Mouse (Mus musculus) embryonic facial prominence, embryonic 10.5 days (tissue): ENCODE measurements around the gene Plxdc2. TPM values are rescaled to one million over a fixed set of nuclear protein-coding genes. Genes with fewer than 3 reads are reported as not detected.

Experiments used
- DNase-seq: peaks from one replicate; pipeline ENCODE4 v3.0.0-alpha.2; 2017; ENCODE audit warnings: low spot score
- H3K27ac ChIP-seq: fragments of 300-500 bp; sonication (generic); replicated peaks from 2 replicates; pipeline ENCODE4 v1.5.1; 2016; ENCODE audit warnings: mild to moderate bottlenecking
- H3K27me3 ChIP-seq: fragments of 300-500 bp; sonication (generic); replicated peaks from 2 replicates; pipeline ENCODE4 v1.6.1; 2016; ENCODE audit warnings: low read depth, mild to moderate bottlenecking; ENCODE audit not compliant: poor library complexity, severe bottlenecking
- H3K36me3 ChIP-seq: fragments of 300-500 bp; sonication (generic); replicated peaks from 2 replicates; pipeline ENCODE4 v1.6.1; 2016; ENCODE audit warnings: mild to moderate bottlenecking, moderate library complexity
- H3K4me1 ChIP-seq: fragments of 300-500 bp; sonication (generic); 2 replicates; pipeline ENCODE4 v1.6.1; 2016
- H3K4me3 ChIP-seq: fragments of 300-500 bp; sonication (generic); 2 replicates; pipeline ENCODE4 v1.5.1; 2016; ENCODE audit warnings: mild to moderate bottlenecking, moderate library complexity
- H3K9me3 ChIP-seq: fragments of 300-500 bp; sonication (generic); 2 replicates; pipeline ENCODE4 v1.6.1; 2016; ENCODE audit warnings: mild to moderate bottlenecking
- WGBS: fragments of 180-500 bp; shearing (Covaris S2); methylation state at CpG from one replicate; pipeline ENCODE4 v1.1.7; 2016; 5-methylcytosine and 5-hydroxymethylcytosine counted together
- polyA plus RNA-seq: library from polyadenylated mRNA; unstranded; fragments of >200 nt; fragmentation: Nextera tagmentation; extraction: Ambion mirVana; gene quantifications from 2 replicates; pipeline ENCODE4 v1.2.1, GENCODE M21; 2016

The Plxdc2 gene
- polyA plus RNA-seq, 1 experiment from 2014 or later = 20.0 TPM

- Histone ChIP-seq H3K36me3 (no peaks in the 10 kb centered on the region), H3K9me3 (no peaks in the 10 kb centered on the region), H3K27ac (no peak overlapping the region), H3K4me1 (peaks cover 10% of the 10 kb centered on the region), H3K4me3 (no peak overlapping the region), H3K27me3 (no peaks in the 10 kb centered on the region)
- no peak for DNase-seq
- WGBS = 80% methylated on average over 2 of the region's 2 CpGs
These were observed 162.0 kb downstream of the Plxdc2 start for GRCm38 (mm10) chr2:16518148-16518547.

- Histone ChIP-seq H3K27ac (no peak overlapping the region), H3K27me3 (no peaks in the 10 kb centered on the region), H3K9me3 (no peaks in the 10 kb centered on the region), H3K4me3 (no peak overlapping the region), H3K36me3 (no peaks in the 10 kb centered on the region), H3K4me1 (no peaks in the 10 kb centered on the region)
- no peak for DNase-seq
- WGBS = 75% methylated on average over 1 of the region's 1 CpGs
These were observed 167.3 kb downstream of the Plxdc2 start for GRCm38 (mm10) chr2:16523427-16523826.

- Histone ChIP-seq H3K27ac (no peak overlapping the region), H3K27me3 (no peaks in the 10 kb centered on the region), H3K9me3 (no peaks in the 10 kb centered on the region), H3K36me3 (no peaks in the 10 kb centered on the region), H3K4me3 (no peak overlapping the region), H3K4me1 (no peaks in the 10 kb centered on the region)
- DNase-seq = no peak
- WGBS = 52% methylated on average over 1 of the region's 1 CpGs
These were observed 176.1 kb downstream of the Plxdc2 start for GRCm38 (mm10) chr2:16532244-16532643.

GRCm38 (mm10) chr2:16534566-16534965, 178.5 kb downstream of the Plxdc2 start:
- Histone ChIP-seq H3K4me1 (no peaks in the 10 kb centered on the region), H3K4me3 (no peak overlapping the region), H3K36me3 (no peaks in the 10 kb centered on the region), H3K9me3 (no peaks in the 10 kb centered on the region), H3K27ac (no peak overlapping the region), H3K27me3 (no peaks in the 10 kb centered on the region)
- 84% methylated on average over 2 of the region's 2 CpGs for WGBS
- DNase-seq = no peak

GRCm38 (mm10) chr2:16541226-16541625, 185.1 kb downstream of the Plxdc2 start:
- no peak overlapping the region for H3K4me3 ChIP-seq
- no peaks in the 10 kb centered on the region for H3K27me3 ChIP-seq
- WGBS = 69% methylated on average over 3 of the region's 3 CpGs
- H3K36me3 ChIP-seq = no peaks in the 10 kb centered on the region
- H3K9me3 ChIP-seq = no peaks in the 10 kb centered on the region
- H3K27ac ChIP-seq = no peak overlapping the region
- no peaks in the 10 kb centered on the region for H3K4me1 ChIP-seq
- no peak for DNase-seq

GRCm38 (mm10) chr2:16545207-16545606, 189.1 kb downstream of the Plxdc2 start:
- Histone ChIP-seq H3K4me1 (no peaks in the 10 kb centered on the region), H3K36me3 (no peaks in the 10 kb centered on the region), H3K4me3 (no peak overlapping the region), H3K27ac (no peak overlapping the region), H3K9me3 (no peaks in the 10 kb centered on the region), H3K27me3 (no peaks in the 10 kb centered on the region)
- no peak for DNase-seq
- 93% methylated on average over 3 of the region's 3 CpGs for WGBS

- 54% methylated on average over 4 of the region's 4 CpGs for WGBS
- no peak for DNase-seq
- no peaks in the 10 kb centered on the region for H3K9me3 ChIP-seq
- H3K4me3 ChIP-seq = no peak overlapping the region
- no peaks in the 10 kb centered on the region for H3K36me3 ChIP-seq
- H3K27me3 ChIP-seq = no peaks in the 10 kb centered on the region
- H3K27ac ChIP-seq = no peak overlapping the region
- no peaks in the 10 kb centered on the region for H3K4me1 ChIP-seq
These were observed 203.2 kb downstream of the Plxdc2 start for GRCm38 (mm10) chr2:16559287-16559686.

GRCm38 (mm10) chr2:16568263-16568662, 212.2 kb downstream of the Plxdc2 start:
- DNase-seq = no peak
- no peaks in the 10 kb centered on the region for H3K36me3 ChIP-seq
- H3K27ac ChIP-seq = no peak overlapping the region
- no peaks in the 10 kb centered on the region for H3K4me1 ChIP-seq
- 93% methylated on average over 2 of the region's 2 CpGs for WGBS
- H3K27me3 ChIP-seq = no peaks in the 10 kb centered on the region
- no peak overlapping the region for H3K4me3 ChIP-seq
- H3K9me3 ChIP-seq = no peaks in the 10 kb centered on the region

- Histone ChIP-seq H3K4me1 (no peaks in the 10 kb centered on the region), H3K27me3 (no peaks in the 10 kb centered on the region), H3K4me3 (no peak overlapping the region), H3K36me3 (no peaks in the 10 kb centered on the region), H3K9me3 (no peaks in the 10 kb centered on the region), H3K27ac (0 out of 2 replicates have a peak overlapping the region, but pooled peaks have one; percentile 30)
- WGBS = 87% methylated on average over 13 of the region's 13 CpGs
- DNase-seq = no peak
These were observed 215.2 kb downstream of the Plxdc2 start for GRCm38 (mm10) chr2:16571169-16571751.

- H3K27me3 ChIP-seq = no peaks in the 10 kb centered on the region
- H3K27ac ChIP-seq = no peak overlapping the region
- H3K9me3 ChIP-seq = no peaks in the 10 kb centered on the region
- no peak for DNase-seq
- no peak overlapping the region for H3K4me3 ChIP-seq
- peaks cover 14% of the 10 kb centered on the region; the same call in 1 of the 2 replicates for H3K4me1 ChIP-seq
- no peaks in the 10 kb centered on the region for H3K36me3 ChIP-seq
These were observed 220.5 kb downstream of the Plxdc2 start for GRCm38 (mm10) chr2:16576566-16576965.

- Histone ChIP-seq H3K4me1 (peaks cover 14% of the 10 kb centered on the region; the same call in 1 of the 2 replicates), H3K36me3 (no peaks in the 10 kb centered on the region), H3K27me3 (no peaks in the 10 kb centered on the region), H3K27ac (no peak overlapping the region), H3K9me3 (no peaks in the 10 kb centered on the region), H3K4me3 (no peak overlapping the region)
- DNase-seq = peak; percentile 10
- 42% methylated on average over 1 of the region's 1 CpGs for WGBS
These were observed 222.0 kb downstream of the Plxdc2 start for GRCm38 (mm10) chr2:16578153-16578552.

- no peaks in the 10 kb centered on the region for H3K36me3 ChIP-seq
- DNase-seq = no peak
- no peak overlapping the region for H3K4me3 ChIP-seq
- 0 out of 2 replicates have a peak, but pooled peaks cover 6% of the 10 kb centered on the region for H3K9me3 ChIP-seq
- H3K27ac ChIP-seq = no peak overlapping the region
- no peaks in the 10 kb centered on the region for H3K27me3 ChIP-seq
- H3K4me1 ChIP-seq = no peaks in the 10 kb centered on the region
These were observed 232.4 kb downstream of the Plxdc2 start for GRCm38 (mm10) chr2:16588546-16588945.

GRCm38 (mm10) chr2:16595451-16595850, 239.3 kb downstream of the Plxdc2 start:
- H3K9me3 ChIP-seq = no peaks in the 10 kb centered on the region
- H3K36me3 ChIP-seq = no peaks in the 10 kb centered on the region
- DNase-seq = no peak
- no peak overlapping the region for H3K4me3 ChIP-seq
- no peak overlapping the region for H3K27ac ChIP-seq
- 78% methylated on average over 1 of the region's 1 CpGs for WGBS
- H3K4me1 ChIP-seq = no peaks in the 10 kb centered on the region
- no peaks in the 10 kb centered on the region for H3K27me3 ChIP-seq
